Mouse (Mus musculus) MEL (cell line): ENCODE measurements around the gene Ccdc88b.

Source experiments
- CTCF ChIP-seq, 3 experiments: IDR thresholded peaks in 2 of 3; conservative IDR thresholded peaks in 1 of 3; 2 replicates each; pipeline ENCODE4 v1.5.1; 2011 to 2012; ENCODE audit warnings: low read length in 3 of 3, low read depth in 2 of 3, mild to moderate bottlenecking in 2 of 3, improper control_type of control experiment in 1 of 3, inconsistent platforms in 1 of 3, mixed read lengths in 1 of 3, moderate library complexity in 1 of 3; ENCODE audit not compliant: control insufficient read depth in 1 of 3, insufficient read depth in 1 of 3, poor library complexity in 1 of 3, severe bottlenecking in 1 of 3
- E2F4 ChIP-seq: IDR thresholded peaks from 2 replicates; pipeline ENCODE4 v1.6.1; 2011; ENCODE audit warnings: low read depth, low read length, improper control_type of control experiment, borderline replicate concordance
- ETS1 ChIP-seq: IDR thresholded peaks from 2 replicates; pipeline ENCODE4 v1.6.1; 2012; ENCODE audit warnings: low read depth, mild to moderate bottlenecking, inconsistent platforms, low read length, improper control_type of control experiment, moderate library complexity
- KAT2A ChIP-seq: conservative IDR thresholded peaks from 2 replicates; pipeline ENCODE4 v1.6.1; 2012; ENCODE audit warnings: low read depth, low read length, improper control_type of control experiment, inconsistent platforms
- MYC ChIP-seq: IDR thresholded peaks from 2 replicates; pipeline ENCODE4 v1.6.1; 2011; ENCODE audit warnings: low read depth, mild to moderate bottlenecking, low read length, improper control_type of control experiment, moderate library complexity
- POLR2A ChIP-seq, 2 experiments: IDR thresholded peaks; 2 replicates each; pipeline ENCODE4 v1.6.1; 2011 to 2012; ENCODE audit warnings: low read length in 2 of 2, mild to moderate bottlenecking in 2 of 2, control low read depth in 1 of 2, improper control_type of control experiment in 1 of 2, low read depth in 1 of 2, moderate library complexity in 1 of 2; ENCODE audit not compliant: control insufficient read depth in 1 of 2, insufficient read depth in 1 of 2, poor library complexity in 1 of 2
- TBP ChIP-seq: IDR thresholded peaks from 2 replicates; pipeline ENCODE4 v1.8.0; 2011; ENCODE audit warnings: low read depth, low read length, improper control_type of control experiment
- TCF12 ChIP-seq: IDR thresholded peaks from 2 replicates; pipeline ENCODE4 v1.6.1; 2014; ENCODE audit warnings: low read depth, mild to moderate bottlenecking, inconsistent platforms, low read length, improper control_type of control experiment, moderate library complexity
- USF2 ChIP-seq, 2 experiments: IDR thresholded peaks; 2 replicates each; pipeline ENCODE4 v1.6.1; 2011 to 2012; ENCODE audit warnings: improper control_type of control experiment in 2 of 2, low read length in 2 of 2, borderline replicate concordance in 1 of 2, inconsistent platforms in 1 of 2, low read depth in 1 of 2, mild to moderate bottlenecking in 1 of 2; ENCODE audit not compliant: insufficient read depth in 1 of 2

- TF ChIP-seq TCF12 (no peak), E2F4 (no peak), USF2 (IDR thresholded peaks at IDR 0.05; ENCODE audit: borderline replicate concordance in 1 of 2, insufficient read depth in 1 of 2, low read depth in 1 of 2, low read length in 2 of 2) (no peak), CTCF (IDR thresholded peaks at IDR 0.05 in 2 of 3, conservative IDR thresholded peaks at IDR 0.05 in 1 of 3; ENCODE audit: control insufficient read depth in 1 of 3, insufficient read depth in 1 of 3, low read depth in 2 of 3, low read length in 3 of 3, poor library complexity in 1 of 3, severe bottlenecking in 1 of 3) (no peak), POLR2A (IDR thresholded peaks at IDR 0.05; ENCODE audit: control insufficient read depth in 1 of 2, insufficient read depth in 1 of 2, low read depth in 1 of 2, low read length in 2 of 2, poor library complexity in 1 of 2) (no peak), MYC (no peak), KAT2A (no peak), TBP (no peak), ETS1 (no peak)
Measured at GRCm38 (mm10) chr19:6852393-6853305, 5.4 kb downstream of the Ccdc88b start.
